Mouse (Mus musculus): Measurements from ENCODE around the gene Ubb.

Ubb gene

GRCm38 (mm10) chr11:62551226-62552119 lies 502 bp downstream of the Ubb start:
- peak; percentile 96 for DNase-seq (ENCODE audit: low read depth)

DNA sequence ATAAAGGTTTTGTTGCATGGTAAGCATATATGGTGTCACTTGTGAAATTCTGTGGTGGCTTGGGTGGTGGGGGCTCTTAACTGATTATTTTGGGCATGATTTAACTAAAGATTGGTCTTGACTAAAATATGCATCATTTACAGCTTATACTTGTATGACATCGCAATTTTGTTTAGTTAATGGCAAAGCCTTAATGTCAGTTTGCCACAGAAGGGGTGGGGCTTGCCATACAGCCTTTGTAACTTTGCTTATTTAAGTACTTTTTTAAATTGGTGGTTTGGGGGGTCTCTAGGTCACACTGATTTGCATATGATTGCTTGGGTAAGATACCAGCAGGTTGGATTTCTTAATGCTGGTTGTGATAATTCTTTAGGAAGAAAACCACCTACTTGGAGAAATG lies 2.2 kb downstream of the Ubb start:
- peak; percentile 43 for DNase-seq (ENCODE audit: low read depth)

DNA sequence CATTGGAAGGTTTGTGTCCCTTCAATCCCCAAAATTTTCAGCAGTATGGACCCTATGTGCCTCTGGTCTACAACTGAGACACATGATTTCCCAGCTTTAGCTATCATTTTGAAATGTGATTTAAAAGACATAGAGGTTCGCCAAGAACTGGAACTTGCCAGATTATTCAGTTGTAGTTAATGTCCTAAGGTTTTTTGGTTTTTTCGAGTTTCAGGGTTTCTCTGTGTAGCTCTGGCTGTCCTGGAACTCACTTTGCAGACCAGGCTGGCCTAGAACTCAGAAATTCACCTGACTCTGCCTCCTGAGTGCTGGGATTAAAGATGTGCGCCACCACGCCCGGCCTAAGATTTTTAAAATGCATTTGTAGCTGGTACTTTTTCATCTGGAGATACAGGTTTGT lies 2.7 kb downstream of the Ubb start:
- no peak for DNase-seq (ENCODE audit: low read depth)

DNA sequence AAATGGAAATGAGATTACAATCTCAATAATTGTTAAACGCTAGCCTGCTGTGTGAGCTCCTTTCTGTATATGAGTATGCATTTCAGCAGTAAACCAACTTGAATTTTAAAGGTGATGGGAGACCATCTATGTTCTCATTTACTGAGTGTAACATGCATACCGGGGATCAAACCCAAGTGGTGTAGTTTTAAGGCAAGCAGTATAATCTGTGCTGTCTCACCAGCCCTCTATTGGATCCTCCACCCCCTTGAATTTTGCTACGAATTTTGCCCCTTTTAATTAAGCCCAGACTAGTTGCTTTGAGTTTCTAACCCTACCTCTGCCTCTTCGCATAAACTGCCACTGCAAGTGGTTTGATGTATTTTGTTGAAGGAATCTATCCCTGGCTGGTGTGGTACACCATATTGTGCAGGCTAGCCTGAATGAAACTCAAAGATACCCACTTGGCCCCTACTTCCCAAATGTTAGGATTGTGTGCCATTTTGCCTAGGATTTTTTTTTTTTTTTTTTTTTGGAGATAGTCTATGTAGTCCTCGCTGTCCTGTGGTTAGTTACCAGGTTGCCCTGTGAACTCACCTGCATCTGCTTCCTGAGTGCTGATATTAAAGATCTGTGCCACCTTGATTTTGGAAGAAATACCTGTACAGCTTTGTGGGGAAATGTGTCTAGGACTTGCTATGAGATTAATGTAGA lies 3.3 kb downstream of the Ubb start:
- DNase-seq (ENCODE audit: low read depth), result peak; percentile 49

DNA sequence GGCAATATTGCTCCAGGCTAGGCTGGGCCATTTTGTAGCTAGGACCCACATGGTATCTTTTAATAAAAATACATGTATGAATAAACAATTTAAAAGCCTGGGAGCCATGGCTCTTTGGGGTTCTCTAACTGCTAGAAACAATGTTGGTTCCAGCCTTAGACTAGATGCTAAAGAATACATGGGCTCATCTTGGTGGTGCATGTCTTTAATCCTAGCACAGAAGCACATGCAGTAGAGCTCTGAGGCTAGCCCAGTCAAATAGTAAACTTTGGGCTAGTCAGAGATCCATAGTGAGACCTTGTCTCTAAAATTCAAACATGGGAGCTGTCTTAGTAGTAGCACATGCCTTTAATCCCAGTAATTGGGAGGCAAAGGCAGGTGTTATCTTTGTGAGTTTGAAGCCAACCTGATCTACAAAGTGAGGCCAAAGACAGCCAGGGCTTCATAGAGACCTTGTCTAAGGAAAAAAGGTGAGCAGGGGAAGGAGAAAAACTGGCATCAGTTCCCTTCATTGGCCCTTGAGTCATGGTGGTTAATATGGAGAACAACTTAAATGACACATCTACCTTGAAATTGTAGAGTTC lies 4.1 kb downstream of the Ubb start:
- DNase-seq (ENCODE audit: low read depth), result peak; percentile 41

GRCm38 (mm10) chr11:62555896-62556412 lies 5.0 kb downstream of the Ubb start:
- no peak for DNase-seq (ENCODE audit: low read depth)

DNA sequence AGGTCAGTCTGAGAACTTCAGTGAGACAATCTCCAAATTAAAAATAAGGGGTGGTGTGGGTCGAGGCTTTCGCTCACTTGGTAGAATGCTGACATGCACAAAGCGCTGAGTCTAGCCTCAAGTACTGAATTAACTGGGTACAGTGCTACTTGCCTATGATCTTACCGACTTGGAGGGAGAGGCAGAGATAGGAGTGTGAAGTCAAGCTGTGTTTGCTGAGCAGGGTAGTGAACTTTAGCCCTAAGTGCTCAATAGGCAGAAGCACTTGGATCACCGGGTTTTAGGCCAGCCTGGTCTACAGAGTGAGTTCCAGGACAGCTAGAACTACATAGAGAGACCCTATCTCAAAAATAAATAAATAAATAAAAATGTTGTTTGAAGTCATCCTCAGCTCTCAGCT lies 6.2 kb downstream of the Ubb start:
- DNase-seq (ENCODE audit: low read depth), result no peak

DNA sequence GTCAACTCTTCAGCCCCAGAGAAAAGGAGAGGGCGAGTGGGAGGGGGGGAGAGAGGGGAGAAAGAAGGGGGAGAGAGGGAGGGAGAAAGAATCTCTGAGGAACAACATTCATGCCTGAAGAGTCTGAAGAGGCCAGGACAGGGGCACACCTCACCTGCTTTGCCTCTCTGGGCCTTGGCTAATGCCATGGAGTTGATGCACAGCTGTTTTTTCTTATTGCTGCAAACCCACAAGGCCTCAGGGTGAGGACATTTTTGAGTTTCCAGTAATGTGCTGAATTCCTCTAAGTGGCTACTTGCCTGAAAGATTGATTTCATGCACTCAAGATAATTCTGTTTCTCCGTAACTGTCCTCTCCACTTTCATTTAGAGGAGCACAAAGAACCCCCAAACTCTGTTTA lies 7.2 kb downstream of the Ubb start:
- DNase-seq (ENCODE audit: low read depth), result no peak

DNA sequence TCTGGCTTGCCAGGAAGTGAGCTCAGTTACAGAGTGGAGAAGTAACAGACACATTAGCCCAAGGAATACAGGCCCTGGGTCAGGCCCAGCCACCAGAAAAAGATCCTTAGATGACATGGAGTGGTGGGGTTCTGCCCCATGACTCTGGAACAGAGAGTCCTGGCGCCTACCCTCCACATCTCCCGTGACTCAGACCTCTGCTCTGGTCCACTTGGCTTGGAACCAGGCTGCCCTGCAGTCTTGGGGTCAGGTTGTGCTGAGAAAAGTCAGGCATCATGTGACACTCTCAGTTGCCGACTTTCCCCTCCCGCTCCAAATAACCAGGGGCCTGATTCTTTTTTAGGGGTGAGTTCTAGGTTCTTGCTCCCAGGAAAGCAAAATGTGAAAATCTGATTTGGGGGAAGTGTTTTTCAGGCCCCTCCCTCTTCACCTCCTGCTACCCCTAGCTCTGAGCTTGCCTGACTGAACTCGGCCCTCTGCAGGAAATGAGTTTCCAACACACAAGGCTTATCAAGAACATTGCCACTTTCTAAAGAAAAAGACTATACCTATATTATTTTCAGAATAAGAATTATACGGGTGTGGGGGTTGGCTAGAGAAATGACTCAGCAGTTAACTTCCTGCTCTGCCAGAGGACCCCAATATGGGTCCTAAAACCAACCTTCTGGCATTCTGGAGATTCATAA lies 8.1 kb downstream of the Ubb start:
- DNase-seq (ENCODE audit: low read depth), result no peak

DNA sequence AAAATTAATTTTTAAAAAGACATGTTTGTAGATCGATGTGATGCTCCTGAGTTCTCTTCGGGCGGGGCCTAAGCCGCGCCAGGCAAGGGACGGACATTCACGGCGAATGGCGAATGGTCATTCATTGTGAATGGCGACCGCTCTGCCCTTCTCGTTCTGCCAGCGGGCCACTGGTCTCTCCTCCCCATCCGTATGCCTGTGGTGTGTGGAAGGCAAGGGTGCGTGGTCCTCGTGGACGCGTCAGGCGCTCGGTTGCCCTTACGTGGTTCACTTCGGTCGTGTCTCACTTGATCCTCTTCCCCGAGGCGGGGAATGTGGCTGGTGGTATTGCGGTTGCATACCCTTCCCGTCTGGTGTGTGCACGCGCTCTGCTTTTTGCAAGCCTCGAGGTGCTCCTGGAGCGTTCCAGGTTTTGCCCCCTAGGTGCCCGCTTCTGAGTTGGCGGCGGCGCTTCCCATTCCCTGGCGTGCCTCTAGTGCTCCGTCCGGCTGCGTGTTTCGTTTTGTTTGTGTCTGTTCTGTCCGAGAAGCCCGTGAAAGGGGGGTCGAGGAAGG lies 9.6 kb downstream of the Ubb start:
- no peak for DNase-seq (ENCODE audit: low read depth)

GRCm38 (mm10) chr11:62563590-62563989 lies 12.6 kb downstream of the Ubb start:
- no peak for DNase-seq (ENCODE audit: low read depth)

DNA sequence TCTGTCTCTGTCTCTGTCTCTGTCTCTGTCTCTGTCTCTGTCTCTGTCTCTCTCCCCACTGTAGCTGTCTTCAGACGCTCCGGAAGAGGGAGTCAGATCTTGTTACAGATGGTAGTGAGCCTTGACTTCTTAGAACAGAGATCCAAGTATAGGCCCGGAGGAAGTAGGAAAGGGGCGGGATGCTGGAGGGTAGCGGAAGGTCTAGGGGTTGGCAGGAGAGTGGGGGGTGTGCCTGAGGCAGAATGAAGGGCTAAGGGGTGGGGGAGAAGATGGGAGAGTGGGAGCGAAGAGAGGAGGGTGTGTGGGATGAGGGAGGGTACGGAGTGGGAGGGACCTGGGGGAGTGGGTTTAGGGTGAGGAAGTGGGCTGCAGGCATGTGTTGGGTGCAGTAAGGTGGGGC lies 14.8 kb downstream of the Ubb start:
- no peak for DNase-seq (ENCODE audit: low read depth)

DNA sequence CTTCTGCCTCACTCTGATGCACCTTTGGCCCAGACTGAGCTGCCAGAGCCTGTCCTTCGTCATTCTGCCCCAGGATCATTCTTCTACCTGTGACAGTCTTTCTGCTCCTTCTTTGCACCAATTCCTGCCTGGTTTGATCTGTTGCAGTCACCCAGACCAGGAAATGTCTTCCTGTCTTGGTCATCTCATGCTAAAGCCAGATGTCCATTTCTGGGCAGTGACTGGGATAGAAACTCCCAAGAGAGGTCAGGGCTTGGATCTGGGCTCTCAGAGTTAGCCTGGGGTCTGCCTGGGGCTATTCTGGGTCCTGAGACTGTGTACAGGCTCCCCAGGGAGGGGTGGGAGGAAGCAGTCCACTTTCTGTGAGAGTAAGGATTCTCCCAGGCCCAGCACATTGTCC lies 15.2 kb downstream of the Ubb start:
- no peak for DNase-seq (ENCODE audit: low read depth)

DNA sequence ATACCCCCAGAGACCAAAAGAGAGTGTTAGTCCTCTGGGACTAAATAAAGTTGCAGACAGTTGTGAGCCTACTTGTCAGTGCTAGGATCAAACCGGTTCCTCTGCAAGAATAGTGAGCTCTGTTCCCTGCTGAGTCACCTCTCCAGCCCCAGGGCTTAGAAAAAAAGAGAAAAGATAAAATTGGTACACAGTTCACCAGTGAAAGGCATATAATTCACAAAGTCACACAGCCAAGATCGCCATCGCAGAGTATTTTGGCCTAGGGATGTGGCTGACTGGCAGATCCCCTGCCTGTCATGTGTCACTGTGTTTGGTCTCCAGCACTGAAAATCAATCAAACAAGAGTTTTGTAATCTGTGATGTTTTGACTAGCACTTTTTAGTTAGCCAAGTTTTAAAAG lies 17.3 kb downstream of the Ubb start:
- no peak for DNase-seq (ENCODE audit: low read depth)

GRCm38 (mm10) chr11:62573959-62574702 lies 23.2 kb downstream of the Ubb start, which contains the start of gene Trpv2:
TSS of gene Trpv2 (plus strand) at chr11:62574486.
- peak; percentile 83 for DNase-seq (ENCODE audit: low read depth)

GRCm38 (mm10) chr11:62574703-62575085 lies 23.7 kb downstream of the Ubb start:
- DNase-seq (ENCODE audit: low read depth), result no peak

- DNase-seq (ENCODE audit: low read depth), result peak; percentile 93
Observed at GRCm38 (mm10) chr11:62575297-62575658, 24.3 kb downstream of the Ubb start.

GRCm38 (mm10) chr11:62575659-62576438 lies 24.9 kb downstream of the Ubb start:
- peak; percentile 73 for DNase-seq (ENCODE audit: low read depth)

GRCm38 (mm10) chr11:62576530-62577152 lies 25.7 kb downstream of the Ubb start:
- peak; percentile 88 for DNase-seq (ENCODE audit: low read depth)

GRCm38 (mm10) chr11:62583031-62583430 lies 32.1 kb downstream of the Ubb start:
- no peak for DNase-seq (ENCODE audit: low read depth)
